Mouse (Mus musculus) midbrain, embryonic 14.5 days (tissue): ENCODE measurements at regions not wholly inside any gene's neighbourhood (a gene's known extent, or its start where the extent isn't known, plus 50 kb on each side); places are given as distances from the start of the nearest gene placed in this dataset.

Experiments
- ATAC-seq: fragments of 200-750 bp; cut with Nextera tagmentation; 2 replicates; pipeline ENCODE4 v1.8.0; 2017; ENCODE audit warnings: moderate number of reproducible peaks, moderate library complexity; ENCODE audit not compliant: low FRiP score, low TSS enrichment
- DNase-seq: peaks from one replicate; pipeline ENCODE4 v3.0.0-alpha.2; 2015
- H3K27ac ChIP-seq: fragments of 300-500 bp; sonication (generic); replicated peaks from 2 replicates; pipeline ENCODE4 v1.5.1; 2014; ENCODE audit warnings: mild to moderate bottlenecking, low read depth, low read length, moderate library complexity
- H3K27me3 ChIP-seq: fragments of 300-500 bp; sonication (generic); 2 replicates; pipeline ENCODE4 v1.6.1; 2014; ENCODE audit warnings: low read length, control low read depth, mixed read lengths; ENCODE audit not compliant: control insufficient read depth, insufficient read depth
- H3K36me3 ChIP-seq: fragments of 300-500 bp; sonication (generic); 2 replicates; pipeline ENCODE4 v1.6.1; 2014; ENCODE audit warnings: low read length, control low read depth; ENCODE audit not compliant: control insufficient read depth, insufficient read depth
- H3K4me1 ChIP-seq: fragments of 300-500 bp; sonication (generic); 2 replicates; pipeline ENCODE4 v1.6.1; 2014; ENCODE audit warnings: mild to moderate bottlenecking, antibody characterized with exemption, low read length, control low read depth; ENCODE audit not compliant: control insufficient read depth, insufficient read depth
- H3K4me2 ChIP-seq: fragments of 300-500 bp; sonication (generic); 2 replicates; pipeline ENCODE4 v1.6.1; 2014; ENCODE audit warnings: mild to moderate bottlenecking, low read length, moderate library complexity
- H3K4me3 ChIP-seq: fragments of 300-500 bp; sonication (generic); replicated peaks from 2 replicates; pipeline ENCODE4 v1.5.1; 2014; ENCODE audit warnings: low read depth, low read length
- H3K9ac ChIP-seq: fragments of 300-500 bp; sonication (generic); replicated peaks from 2 replicates; pipeline ENCODE4 v1.6.1; 2014; ENCODE audit warnings: mild to moderate bottlenecking, low read length, moderate library complexity
- H3K9me3 ChIP-seq: fragments of 300-500 bp; sonication (generic); 2 replicates; pipeline ENCODE4 v1.6.1; 2016; ENCODE audit warnings: low read length, control low read depth, mixed read lengths; ENCODE audit not compliant: control insufficient read depth
- WGBS: fragments of 180-500 bp; shearing (Covaris S2); extraction: QIAGEN DNeasy Blood & Tissue Kit; methylation state at CpG from one replicate; pipeline ENCODE4 v1.1.7; 2014; 5-methylcytosine and 5-hydroxymethylcytosine counted together

- H3K36me3 ChIP-seq, result no peaks in the 10 kb centered on the region
- H3K27ac ChIP-seq, result 0 out of 2 replicates have a peak overlapping the region, but pooled peaks have one; percentile 20
- H3K4me1 ChIP-seq, result 0 out of 2 replicates have a peak, but pooled peaks cover 9% of the 10 kb centered on the region
- H3K4me2 ChIP-seq, result no peak overlapping the region
- H3K4me3 ChIP-seq, result no peak overlapping the region
- no peak for ATAC-seq
- no peak overlapping the region for H3K9ac ChIP-seq
- peak; percentile 53 for DNase-seq
- H3K27me3 ChIP-seq, result no peaks in the 10 kb centered on the region; the same call in 1 of the 2 replicates
- 40% methylated on average over 10 of the region's 10 CpGs for WGBS
- no peaks in the 10 kb centered on the region for H3K9me3 ChIP-seq
Measured at GRCm38 (mm10) chr2:128331275-128331674, 205.4 kb downstream of the Bcl2l11 start.

DNA sequence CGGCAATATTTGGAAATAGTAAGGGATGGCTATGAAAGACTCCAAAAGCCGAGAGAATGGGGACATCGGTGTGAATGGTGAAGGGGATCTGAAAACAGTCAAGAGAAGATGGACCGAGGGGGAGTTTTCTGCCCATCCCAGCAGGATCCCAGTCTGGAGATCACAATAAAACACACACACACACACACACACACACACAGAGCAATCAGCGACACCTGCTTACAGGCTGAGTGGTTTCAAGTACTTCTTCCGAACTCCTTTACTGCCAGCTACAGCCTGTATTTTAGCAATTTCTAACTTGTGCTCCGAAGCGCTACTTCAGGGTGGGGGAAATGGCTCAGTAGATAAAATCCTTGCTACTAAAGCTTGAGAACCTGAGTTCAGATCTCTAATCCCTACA, 205.8 kb downstream of the Bcl2l11 start:
- no peak overlapping the region for H3K9ac ChIP-seq
- H3K36me3 ChIP-seq, result no peaks in the 10 kb centered on the region
- H3K9me3 ChIP-seq, result no peaks in the 10 kb centered on the region
- H3K27ac ChIP-seq, result 0 out of 2 replicates have a peak overlapping the region, but pooled peaks have one; percentile 20
- WGBS, result 51% methylated on average over 8 of the region's 8 CpGs
- H3K4me1 ChIP-seq, result 0 out of 2 replicates have a peak, but pooled peaks cover 9% of the 10 kb centered on the region
- H3K4me3 ChIP-seq, result no peak overlapping the region
- ATAC-seq, result no peak
- no peak overlapping the region for H3K4me2 ChIP-seq
- no peaks in the 10 kb centered on the region; the same call in 1 of the 2 replicates for H3K27me3 ChIP-seq
- peak; percentile 9 for DNase-seq

GRCm38 (mm10) chr2:128333401-128334142, 207.7 kb downstream of the Bcl2l11 start:
- DNase-seq (no peak), ATAC-seq (no peak)
- Histone ChIP-seq H3K27me3 (no peaks in the 10 kb centered on the region; the same call in 1 of the 2 replicates), H3K9ac (no peak overlapping the region), H3K4me1 (0 out of 2 replicates have a peak, but pooled peaks cover 9% of the 10 kb centered on the region), H3K36me3 (no peaks in the 10 kb centered on the region), H3K4me2 (no peak overlapping the region), H3K27ac (no peak overlapping the region), H3K4me3 (no peak overlapping the region), H3K9me3 (no peaks in the 10 kb centered on the region)
- 84% methylated on average over 10 of the region's 10 CpGs for WGBS

DNA sequence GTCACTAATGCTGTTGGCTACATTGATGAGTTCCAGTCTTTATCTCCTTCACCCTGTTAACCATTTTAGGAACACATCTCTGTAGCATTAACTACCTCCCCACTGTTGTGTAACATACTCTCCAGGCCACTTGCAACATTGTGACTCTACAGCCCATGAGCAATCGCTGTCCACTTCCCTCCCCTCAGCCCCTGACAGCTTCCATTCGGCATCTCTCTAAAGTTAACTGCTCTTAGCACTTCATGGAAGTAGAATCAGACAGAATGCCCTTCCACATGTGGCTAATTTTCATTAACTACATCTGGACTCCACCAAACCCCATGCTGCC, 208.3 kb downstream of the Bcl2l11 start:
- 94% methylated on average over 2 of the region's 2 CpGs for WGBS
- DNase-seq, result no peak
- no peak for ATAC-seq

GRCm38 (mm10) chr2:128334757-128335500, 209.1 kb downstream of the Bcl2l11 start:
- WGBS, result 82% methylated on average over 7 of the region's 7 CpGs
- ATAC-seq (no peak), DNase-seq (no peak)
- no peaks in the 10 kb centered on the region for H3K9me3 ChIP-seq
- H3K36me3 ChIP-seq, result no peaks in the 10 kb centered on the region
- no peak overlapping the region for H3K4me2 ChIP-seq
- no peak overlapping the region for H3K27ac ChIP-seq
- no peak overlapping the region for H3K9ac ChIP-seq
- no peak overlapping the region for H3K4me3 ChIP-seq
- H3K27me3 ChIP-seq, result no peaks in the 10 kb centered on the region; the same call in 1 of the 2 replicates
- 0 out of 2 replicates have a peak, but pooled peaks cover 15% of the 10 kb centered on the region for H3K4me1 ChIP-seq

More for the DNA sequence above, 208.3 kb downstream of the Bcl2l11 start:
- Histone ChIP-seq H3K36me3 (no peaks in the 10 kb centered on the region), H3K9ac (no peak overlapping the region), H3K4me2 (no peak overlapping the region), H3K27ac (no peak overlapping the region), H3K4me1 (0 out of 2 replicates have a peak, but pooled peaks cover 12% of the 10 kb centered on the region), H3K9me3 (no peaks in the 10 kb centered on the region), H3K4me3 (no peak overlapping the region), H3K27me3 (no peaks in the 10 kb centered on the region; the same call in 1 of the 2 replicates)

GRCm38 (mm10) chr2:128337192-128337591, 211.4 kb downstream of the Bcl2l11 start:
- H3K36me3 ChIP-seq, result no peaks in the 10 kb centered on the region
- no peaks in the 10 kb centered on the region for H3K9me3 ChIP-seq
- H3K27me3 ChIP-seq, result no peaks in the 10 kb centered on the region
- H3K4me2 ChIP-seq, result no peak overlapping the region
- H3K4me3 ChIP-seq, result no peak overlapping the region
- no peak overlapping the region for H3K27ac ChIP-seq
- ATAC-seq (no peak), DNase-seq (no peak)
- no peak overlapping the region for H3K9ac ChIP-seq
- H3K4me1 ChIP-seq, result 0 out of 2 replicates have a peak, but pooled peaks cover 10% of the 10 kb centered on the region

- no peaks in the 10 kb centered on the region for H3K36me3 ChIP-seq
- H3K4me2 ChIP-seq, result no peak overlapping the region
- no peak overlapping the region for H3K9ac ChIP-seq
- H3K9me3 ChIP-seq, result no peaks in the 10 kb centered on the region
- ATAC-seq (no peak), DNase-seq (no peak)
- H3K27me3 ChIP-seq, result no peaks in the 10 kb centered on the region
- no peak overlapping the region for H3K27ac ChIP-seq
- 0 out of 2 replicates have a peak, but pooled peaks cover 10% of the 10 kb centered on the region for H3K4me1 ChIP-seq
- H3K4me3 ChIP-seq, result no peak overlapping the region
- 96% methylated on average over 5 of the region's 5 CpGs for WGBS
Measured at GRCm38 (mm10) chr2:128337791-128338190, 212.0 kb downstream of the Bcl2l11 start.

DNA sequence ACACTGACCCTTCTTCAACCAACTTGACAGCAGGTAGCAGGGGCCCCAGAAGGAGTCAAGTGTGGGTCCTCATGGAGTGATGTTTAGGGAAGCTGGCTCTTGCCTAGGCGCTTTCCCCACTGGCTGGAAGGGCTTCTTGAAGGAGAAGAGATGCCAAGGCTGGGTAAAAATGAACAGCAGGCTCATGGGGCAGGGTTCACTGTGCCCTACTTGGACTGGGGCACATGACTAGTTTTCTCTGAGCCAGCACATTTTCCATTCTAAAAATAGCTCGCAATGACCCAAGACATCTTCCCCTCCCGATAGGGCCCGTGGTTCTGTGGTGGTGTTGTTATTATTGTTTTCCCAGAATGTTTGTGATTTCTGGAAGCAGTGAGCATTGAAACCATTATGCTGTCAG, 212.6 kb downstream of the Bcl2l11 start:
- H3K9me3 ChIP-seq, result no peaks in the 10 kb centered on the region
- no peak overlapping the region for H3K4me2 ChIP-seq
- H3K9ac ChIP-seq, result no peak overlapping the region
- no peak for DNase-seq
- no peak for ATAC-seq
- WGBS, result 90% methylated on average over 4 of the region's 4 CpGs
- H3K4me3 ChIP-seq, result no peak overlapping the region
- no peaks in the 10 kb centered on the region for H3K27me3 ChIP-seq
- no peaks in the 10 kb centered on the region for H3K36me3 ChIP-seq
- 0 out of 2 replicates have a peak, but pooled peaks cover 10% of the 10 kb centered on the region for H3K4me1 ChIP-seq
- H3K27ac ChIP-seq, result no peak overlapping the region
